Mouse (Mus musculus): ENCODE data around the gene Nhlh1. TPM values are rescaled to one million over a fixed set of nuclear protein-coding genes. Genes with fewer than 3 reads are reported as not detected.

Gene Nhlh1
- total RNA-seq, 2 experiments from 2014 or later, result not detected

GRCm38 (mm10) chr1:172018336-172019311 is 38.7 kb downstream of the Nhlh1 start:
- intact Hi-C loops (cut with DNase I), result no loop called here
- DNase-seq, result no peak

- no peak for DNase-seq
- intact Hi-C loops (cut with DNase I), result no loop called here
Observed at GRCm38 (mm10) chr1:172017517-172018070, 39.8 kb downstream of the Nhlh1 start.

- no peak for DNase-seq
- intact Hi-C loops (cut with DNase I), result no loop called here
Observed at GRCm38 (mm10) chr1:172016660-172017516, 40.5 kb downstream of the Nhlh1 start.

GRCm38 (mm10) chr1:172016031-172016430 is 41.3 kb downstream of the Nhlh1 start:
- intact Hi-C loops (cut with DNase I), result no loop called here
- no peak for DNase-seq

GRCm38 (mm10) chr1:172015312-172015939 is 41.9 kb downstream of the Nhlh1 start:
- intact Hi-C loops (cut with DNase I), result no loop called here
- no peak for DNase-seq

- DNase-seq, result no peak
- intact Hi-C loops (cut with DNase I), result no loop called here
Observed at GRCm38 (mm10) chr1:172014771-172015170, 42.6 kb downstream of the Nhlh1 start.

- intact Hi-C loops (cut with DNase I), result no loop called here
- DNase-seq, result peak in 1 of 2 experiments; percentile 45
Observed at GRCm38 (mm10) chr1:172012030-172012429, 45.3 kb downstream of the Nhlh1 start.

GRCm38 (mm10) chr1:172010042-172010824 is 47.1 kb downstream of the Nhlh1 start:
- no peak for DNase-seq
- intact Hi-C loops (cut with DNase I), result no loop called here

- intact Hi-C loops (cut with DNase I), result no loop called here
- DNase-seq, result no peak
Observed at GRCm38 (mm10) chr1:172009406-172009805, 48.0 kb downstream of the Nhlh1 start.

- DNase-seq, result no peak
- intact Hi-C loops (cut with DNase I), result no loop called here
Observed at GRCm38 (mm10) chr1:172008351-172008750, 49.0 kb downstream of the Nhlh1 start.

GRCm38 (mm10) chr1:172007761-172008160 is 49.6 kb downstream of the Nhlh1 start:
- intact Hi-C loops (cut with DNase I), result no loop called here
- DNase-seq, result no peak

Other genes starting within 250 kb of the Nhlh1 start
- 1 to 10 TPM in 1 of 2 experiments, under 1 TPM in 1; 0.97 to 1.1 TPM for gene Cd84, start 217.9 kb downstream of the Nhlh1 start, total RNA-seq (2021)
- gene Gm10521, start 161.9 kb downstream of the Nhlh1 start, total RNA-seq (2021), result not detected
- 1 to 10 TPM in 1 of 2 experiments, not detected in 1; 1.3 TPM for gene Slamf6, start 140.1 kb downstream of the Nhlh1 start, total RNA-seq (2021)
- 1 to 10 TPM; 1.4 TPM for gene Vangl2, start 29.1 kb downstream of the Nhlh1 start, total RNA-seq (2021)
- 10 to 100 TPM; 67.9 to 80.5 TPM for gene Copa, start 25.0 kb upstream of the Nhlh1 start, total RNA-seq (2021)
- 10 to 100 TPM; 25.1 to 28.8 TPM for gene Ncstn, start 25.2 kb upstream of the Nhlh1 start, total RNA-seq (2021)
- 10 to 100 TPM; 73.9 to 77.5 TPM for gene Pex19, start 69.2 kb upstream of the Nhlh1 start, total RNA-seq (2021)
- gene Dcaf8, start 90.5 kb upstream of the Nhlh1 start, total RNA-seq (2021), result 100 to 1,000 TPM; 165 to 181 TPM
- gene Pea15a, start 149.2 kb upstream of the Nhlh1 start, total RNA-seq (2021), result 10 to 100 TPM; 22.5 to 28.4 TPM
- gene Casq1, start 162.3 kb upstream of the Nhlh1 start, total RNA-seq (2021), result 1,000 to 10,000 TPM; 4,749 to 5,131 TPM
- under 1 TPM; 0.51 to 0.72 TPM for gene Atp1a4, start 200.8 kb upstream of the Nhlh1 start, total RNA-seq (2021)
- 1 to 10 TPM; 8.4 to 9.8 TPM for gene Igsf8, start 204.1 kb upstream of the Nhlh1 start, total RNA-seq (2021)
- 1,000 to 10,000 TPM in 1 of 2 experiments, 100 to 1,000 TPM in 1; 930 to 1,020 TPM for gene Atp1a2, start 240.5 kb upstream of the Nhlh1 start, total RNA-seq (2021)